Mouse (Mus musculus): ENCODE measurements around the gene Zdhhc6. TPM values are rescaled to one million over a fixed set of nuclear protein-coding genes. Genes with fewer than 3 reads are reported as not detected.

The Zdhhc6 gene
- total RNA-seq, 2 experiments from 2014 or later = 27.4 to 27.8 TPM

- DNase-seq (ENCODE audit: low spot score in 2 of 2) = no peak
Measured at GRCm38 (mm10) chr19:55222268-55222667, 93.6 kb downstream of the Zdhhc6 start.

Other genes with a start within 250 kb of the Zdhhc6 start
- 10 to 100 TPM; 39.3 to 41.4 TPM for gene Gpam, start 188.8 kb downstream of the Zdhhc6 start, total RNA-seq (2021)
- not detected for gene Tectb, start 135.3 kb downstream of the Zdhhc6 start, total RNA-seq (2021)
- gene Gucy2g, start 74.8 kb downstream of the Zdhhc6 start, total RNA-seq (2021) = 1 to 10 TPM; 2.8 to 3.7 TPM
- 10 to 100 TPM; 56.8 to 67.2 TPM for gene Acsl5, start 64.1 kb downstream of the Zdhhc6 start, total RNA-seq (2021)
- 10 to 100 TPM; 63.5 to 68.1 TPM for gene Vti1a, start 263 bp upstream of the Zdhhc6 start, total RNA-seq (2021)